In the genomic region with DNA sequence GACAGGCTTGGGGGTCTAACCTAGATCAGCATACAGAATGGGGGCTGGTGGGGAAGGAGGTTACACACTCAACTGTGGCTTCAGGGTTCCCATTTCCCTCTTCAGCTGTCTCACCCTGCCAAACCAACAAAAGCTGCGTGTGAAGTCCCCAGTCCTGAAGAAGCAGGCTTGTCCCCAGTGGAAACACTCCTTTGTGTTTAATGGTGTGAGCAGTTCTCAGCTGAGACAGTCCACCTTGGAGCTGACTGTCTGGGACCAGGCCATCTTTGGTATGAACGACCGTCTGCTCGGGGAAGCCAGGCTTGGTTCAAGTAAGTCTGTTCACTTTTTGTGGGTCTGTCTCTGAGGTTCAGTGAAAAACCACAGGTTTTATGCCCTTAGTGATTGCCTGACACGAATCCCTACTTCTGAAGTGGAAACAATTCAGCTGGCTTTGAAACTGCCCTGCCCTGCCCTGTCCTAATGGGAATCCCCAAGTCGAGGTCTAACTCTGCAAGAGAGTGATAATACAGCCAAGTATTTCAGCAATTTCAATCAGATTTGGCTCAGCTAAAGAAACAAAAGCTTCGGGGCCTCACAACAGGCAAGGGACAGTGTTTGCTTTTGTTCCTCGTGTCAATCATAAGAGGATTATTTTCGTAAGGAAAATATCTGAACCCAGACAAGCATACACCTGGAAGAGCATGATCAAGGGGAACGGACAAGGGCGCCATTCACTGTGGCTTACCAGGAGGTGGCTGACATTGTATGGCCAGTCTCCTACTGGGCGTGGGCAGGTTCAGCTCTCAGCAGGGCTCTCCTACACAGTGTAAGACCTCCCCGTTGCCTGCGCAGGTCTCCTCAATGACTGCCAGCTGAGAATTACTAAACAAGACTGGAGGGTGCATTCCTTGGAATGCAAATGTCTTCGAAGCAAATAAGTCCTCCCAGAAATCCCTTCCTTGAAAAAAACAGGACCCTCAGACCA, we compare ENCODE assay signal across 8 mouse cellular contexts. TPM values are rescaled to one million over a fixed set of nuclear protein-coding genes. Genes with fewer than 3 reads are reported as not detected.
DNase-seq lines count a peak whose midpoint lies in the region; ATAC-seq and TF ChIP-seq lines count a peak whose summit lies in the region.
"Had no signal": no experiment of that assay in that cellular context is flagged by ENCODE, and none has a peak within 500 bp of the region (broad histone marks: within the 10 kb centered on the region; RNA-seq: fewer than 3 reads in every experiment).

No protein-coding gene starts in this region.

- DNase-seq in midbrain, embryonic 10.5 days (ENCODE audit: low spot score) = peak; percentile 43
- DNase-seq in midbrain, postnatal 0 days (ENCODE audit: low spot score) = no peak
- DNase-seq in adipocyte (ENCODE audit: low spot score) = peak; percentile 20
- DNase-seq in forebrain, embryonic 11.5 days (ENCODE audit: low spot score) = peak; percentile 66
- no peak for DNase-seq in left cerebral cortex, postnatal 25 days (ENCODE audit: low spot score in 2 of 2)
- no peak for DNase-seq in right cerebral cortex, postnatal 4 days

- ATAC-seq in midbrain, postnatal 0 days (ENCODE audit: low FRiP score) = no peak
- ATAC-seq in forebrain, embryonic 11.5 days (replicated peaks; ENCODE audit: low FRiP score) = peak; percentile 70; the same call in 1 of the 2 replicates
- 0 out of 2 replicates have a peak, but pooled peaks have one; percentile 17 for ATAC-seq in megakaryocyte-erythroid progenitor cell, adult 5-6 weeks (replicated peaks; ENCODE audit: low FRiP score, low TSS enrichment, poor library complexity, severe bottlenecking)

- H3K9me3 ChIP-seq in midbrain, embryonic 10.5 days (replicated peaks) = no peaks in the 10 kb centered on the region
- H3K9me3 ChIP-seq in midbrain, postnatal 0 days (ENCODE audit: low read length) = no peaks in the 10 kb centered on the region
- H3K9me3 ChIP-seq in forebrain, embryonic 11.5 days (ENCODE audit: control insufficient read depth, low read length) = no peaks in the 10 kb centered on the region
- H3K9me3 ChIP-seq: neural tube, embryonic 15.5 days had no signal

- H3K9ac ChIP-seq in midbrain, postnatal 0 days (replicated peaks; ENCODE audit: low read length, poor library complexity, severe bottlenecking) = no peak overlapping the region
- H3K9ac ChIP-seq in forebrain, embryonic 11.5 days (ENCODE audit: low read length) = no peak overlapping the region
- H3K9ac ChIP-seq: neural tube, embryonic 15.5 days had no signal

- no peaks in the 10 kb centered on the region; the same call in 1 of the 2 replicates for H3K27me3 ChIP-seq in midbrain, embryonic 10.5 days (ENCODE audit: low read depth, poor library complexity, severe bottlenecking)
- no peaks in the 10 kb centered on the region for H3K27me3 ChIP-seq in midbrain, postnatal 0 days (ENCODE audit: insufficient read depth, low read length)
- H3K27me3 ChIP-seq in forebrain, embryonic 11.5 days (ENCODE audit: control insufficient read depth, insufficient read depth, low read length) = no peaks in the 10 kb centered on the region
- H3K27me3 ChIP-seq: neural tube, embryonic 15.5 days had no signal

- no peak overlapping the region for H3K4me2 ChIP-seq in midbrain, postnatal 0 days (ENCODE audit: low read depth, low read length, poor library complexity, severe bottlenecking)
- H3K4me2 ChIP-seq in forebrain, embryonic 11.5 days (ENCODE audit: low read depth, low read length, severe bottlenecking) = no peak overlapping the region
- H3K4me2 ChIP-seq: neural tube, embryonic 15.5 days had no signal

- H3K36me3 ChIP-seq in midbrain, embryonic 10.5 days = peaks cover 30% of the 10 kb centered on the region
- H3K36me3 ChIP-seq in midbrain, postnatal 0 days (ENCODE audit: insufficient read depth, low read length) = peaks cover 3% of the 10 kb centered on the region; the same call in 1 of the 2 replicates
- peaks cover 4% of the 10 kb centered on the region; the same call in 1 of the 2 replicates for H3K36me3 ChIP-seq in forebrain, embryonic 11.5 days (ENCODE audit: control insufficient read depth, insufficient read depth, low read length)

- peak overlapping the region; percentile 57; the same call in 1 of the 2 replicates for H3K27ac ChIP-seq in midbrain, embryonic 10.5 days (replicated peaks)
- H3K27ac ChIP-seq in midbrain, postnatal 0 days (ENCODE audit: low read depth, low read length) = no peak overlapping the region
- H3K27ac ChIP-seq in forebrain, embryonic 11.5 days (ENCODE audit: low read depth, low read length) = peak overlapping the region; percentile 44
- H3K27ac ChIP-seq: neural tube, embryonic 15.5 days had no signal

- intact Hi-C loops in left cerebral cortex, postnatal 25 days (cut with DNase I) = no loop called here

- peaks cover 45% of the 10 kb centered on the region for H3K4me1 ChIP-seq in midbrain, embryonic 10.5 days
- H3K4me1 ChIP-seq in midbrain, postnatal 0 days (ENCODE audit: insufficient read depth, low read length) = no peaks in the 10 kb centered on the region
- H3K4me1 ChIP-seq in forebrain, embryonic 11.5 days (replicated peaks; ENCODE audit: control insufficient read depth, insufficient read depth, low read length) = peaks cover 16% of the 10 kb centered on the region; the same call in 1 of the 2 replicates

- TF ChIP-seq CTCF in midbrain, postnatal 0 days (IDR thresholded peaks at IDR 0.05) = no peak

- WGBS in midbrain, embryonic 10.5 days = 25% methylated on average over 15 of the region's 15 CpGs
- 26% methylated on average over 15 of the region's 15 CpGs for WGBS in midbrain, postnatal 0 days
- 20% methylated on average over 15 of the region's 15 CpGs for WGBS in forebrain, embryonic 11.5 days

- no peak overlapping the region for H3K4me3 ChIP-seq in midbrain, embryonic 10.5 days
- H3K4me3 ChIP-seq in midbrain, postnatal 0 days (ENCODE audit: low read depth, low read length) = no peak overlapping the region
- no peak overlapping the region for H3K4me3 ChIP-seq in forebrain, embryonic 11.5 days (ENCODE audit: low read depth, low read length)
- H3K4me3 ChIP-seq: neural tube, embryonic 15.5 days had no signal

RNA-seq across cellular contexts. Expression of a gene that starts 46.0 kb away (rescaled TPM):
- 54.9 and 56.7 TPM in 2 replicates for polyA plus RNA-seq in midbrain, embryonic 10.5 days (2016; fragmentation: Nextera tagmentation; extraction: Ambion mirVana)
- total RNA-seq in midbrain, postnatal 0 days (2014; rRNA removed) = 19.5 and 33.8 TPM in 2 replicates
- polyA plus RNA-seq in midbrain, postnatal 0 days (2015; fragmentation: Nextera tagmentation; extraction: Ambion mirVana) = 27.3 and 28.5 TPM in 2 replicates
- polyA plus RNA-seq in forebrain, embryonic 11.5 days (2014; fragmentation: Nextera tagmentation; extraction: Ambion mirVana) = 122 and 135 TPM in 2 replicates
- total RNA-seq in megakaryocyte-erythroid progenitor cell, adult 5-6 weeks (2014; fragmentation: Nextera tagmentation) = 82.2 and 85.0 TPM in 2 replicates
- 161 and 203 TPM in 2 replicates for total RNA-seq in megakaryocyte-erythroid progenitor cell, adult 5-6 weeks (2017)
- 10 to 100 TPM; 44.7 to 55.6 TPM for total RNA-seq in left cerebral cortex, postnatal 25 days (2021)

Comparison
In these comparisons a context has a peak if more than half of its experiments do, and no peak if none do; other contexts are left out.
1. DNase-seq: peak in midbrain, embryonic 10.5 days (single experiment), adipocyte (single experiment) and forebrain, embryonic 11.5 days (single experiment); none in midbrain, postnatal 0 days (single experiment), left cerebral cortex, postnatal 25 days (0 of 2) and right cerebral cortex, postnatal 4 days (single experiment).